Comparison of ENCODE assay signal across 15 mouse cellular contexts in the genomic region with DNA sequence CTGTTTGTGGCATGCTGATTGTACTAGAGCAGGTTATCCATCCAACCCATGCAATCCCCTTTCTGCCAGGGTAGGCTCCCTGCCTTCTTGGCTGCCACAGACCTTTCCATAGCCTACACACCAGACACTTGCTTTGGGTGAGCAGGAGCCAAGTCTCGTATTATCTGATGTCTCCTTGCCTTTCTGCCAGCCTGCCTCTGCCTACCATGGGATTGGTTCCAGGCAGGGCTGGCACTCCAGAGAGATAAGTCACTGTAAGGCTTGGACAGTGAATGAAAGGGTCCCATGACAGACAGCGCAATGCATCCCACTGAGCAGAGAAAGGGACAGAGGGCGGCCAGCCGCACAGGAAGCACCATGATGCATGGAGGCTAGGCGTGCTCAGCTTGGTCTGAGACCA.
"Had no signal": no experiment of that assay in that cellular context is flagged by ENCODE, and none has a peak within 500 bp of the region (broad histone marks: within the 10 kb centered on the region; RNA-seq: fewer than 3 reads in every experiment).

No protein-coding gene starts in this region.

- H3K9me3 ChIP-seq: limb, embryonic 10.5 days; liver, embryonic 15.5 days; midbrain, embryonic 12.5 days had no signal

- H3K4me3 ChIP-seq: layer of hippocampus, adult 2 months; limb, embryonic 10.5 days; liver, embryonic 15.5 days; midbrain, embryonic 12.5 days had no signal

- H3K36me3 ChIP-seq: limb, embryonic 10.5 days; liver, embryonic 15.5 days had no signal

- ATAC-seq: intestine, postnatal 0 days; lung, postnatal 0 days had no signal

- H3K4me2 ChIP-seq: liver, embryonic 11.5 days; liver, embryonic 15.5 days; midbrain, embryonic 12.5 days had no signal

- DNase-seq: kidney, adult 8-10 months; kidney, postnatal 4 days; lung, adult 2 months; lung, postnatal 36 days; right cerebral cortex, postnatal 4 days; spleen, adult 18-20 months; thymus, adult 18-20 months; thymus, postnatal 14 days had no signal

- H3K27ac ChIP-seq: layer of hippocampus, adult 2 months; limb, embryonic 10.5 days; liver, embryonic 15.5 days had no signal

- H3K4me1 ChIP-seq: liver, embryonic 15.5 days had no signal

- H3K27me3 ChIP-seq: liver, embryonic 15.5 days; midbrain, embryonic 12.5 days had no signal

- H3K9ac ChIP-seq: liver, embryonic 15.5 days; midbrain, embryonic 12.5 days had no signal
